ENCODE assay signal across 8 mouse cellular contexts in the genomic region with DNA sequence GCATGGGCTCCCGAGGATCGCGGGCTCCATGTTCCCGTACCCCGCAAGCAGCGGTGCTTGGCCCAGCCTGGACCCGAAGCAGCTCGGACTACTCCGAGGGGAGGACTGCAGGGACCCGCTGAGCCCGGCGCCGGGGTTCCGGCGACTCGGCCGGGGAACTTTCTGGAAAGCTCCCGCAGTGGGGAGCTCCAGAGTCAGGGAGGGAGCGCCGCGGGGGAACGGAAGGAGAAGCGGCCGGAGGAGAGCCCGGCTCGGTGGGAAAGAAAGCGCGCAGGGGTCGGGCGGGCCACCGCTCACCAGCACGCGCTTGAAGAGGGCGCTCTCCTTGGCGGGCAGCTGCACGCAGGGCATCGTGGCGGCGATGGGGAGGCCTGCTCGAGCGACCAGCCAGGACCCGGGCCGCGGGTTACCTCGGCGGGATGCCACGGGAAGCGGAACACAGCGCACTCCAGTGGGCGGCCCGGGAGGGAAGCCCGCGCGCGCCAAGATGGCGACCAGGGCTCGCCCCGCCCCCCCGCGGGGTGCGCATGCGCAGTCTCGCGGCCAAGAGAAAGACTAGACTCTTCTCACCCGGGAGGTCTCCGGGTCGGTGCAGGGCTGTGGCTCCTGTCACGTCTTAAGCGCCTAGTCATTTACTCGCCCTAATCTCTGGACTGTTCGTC. TPM values are rescaled to one million over a fixed set of nuclear protein-coding genes. Genes with fewer than 3 reads are reported as not detected.
DNase-seq lines count a peak whose midpoint lies in the region; TF ChIP-seq lines count a peak whose summit lies in the region.

Naa16 (minus strand) TSS at position 514 of the 662 bp plus-strand sequence.

- peak within 1 kb of the TSS; percentile 90 for H3K4me3 ChIP-seq in gastrocnemius, adult 2 months
- peak within 1 kb of the TSS; percentile 98 for H3K4me3 ChIP-seq in megakaryocyte, embryonic 14.5 days (replicated peaks)

- H3K36me3 ChIP-seq in megakaryocyte, embryonic 14.5 days (replicated peaks; ENCODE audit: low read length) = peaks cover 25% of the 10 kb centered on the region

- no peaks in the 10 kb centered on the region for H3K9me3 ChIP-seq in megakaryocyte, embryonic 14.5 days

- H3K27me3 ChIP-seq in megakaryocyte, embryonic 14.5 days (replicated peaks) = no peaks in the 10 kb centered on the region

- intact Hi-C loops in gastrocnemius, adult 2 months (cut with DNase I) = loop anchor here (5.0 kb wide), 1 partner anchor 92 kb away; the partner anchor contains the start of genes Elf1 and Wbp4

- peak within 1 kb of the TSS; percentile 99 for H3K27ac ChIP-seq in gastrocnemius, adult 2 months

- DNase-seq in WW6 (ENCODE audit: low read depth, low spot score) = peak; percentile 84
- DNase-seq in cerebellum, postnatal 4 days (ENCODE audit: low spot score in 2 of 2) = peak; percentile 91 to 96
- peak; percentile 98 for DNase-seq in gastrocnemius, adult 2 months
- DNase-seq in hindlimb bud, embryonic 11.5 days (ENCODE audit: extremely low spot score, low read depth, low spot score) = peak; percentile 83
- DNase-seq in left cerebral cortex, adult 8-10 months (ENCODE audit: low spot score in 2 of 2) = peak; percentile 88 to 96
- peak; percentile 95 to 96 for DNase-seq in right cerebral cortex, postnatal 10 days (ENCODE audit: low spot score in 2 of 2)
- peak; percentile 98 for DNase-seq in urinary bladder, postnatal 25 days (ENCODE audit: low spot score)

- H3K4me1 ChIP-seq in megakaryocyte, embryonic 14.5 days = peaks cover 50% of the 10 kb centered on the region

- peak; percentile 60 for TF ChIP-seq CTCF in gastrocnemius, adult 2 months (IDR thresholded peaks at IDR 0.05)

RNA-seq across cellular contexts. Expression of gene Naa16, which starts in this region (rescaled TPM):
- 10 to 100 TPM; 22.3 to 22.9 TPM for total RNA-seq in gastrocnemius, adult 2 months (2021)
- 10 to 100 TPM; 11.5 to 14.4 (median 13.1) TPM for total RNA-seq in left cerebral cortex, adult 8-10 months (2022)
- polyA plus RNA-seq in megakaryocyte, embryonic 14.5 days (2012; ENCODE audit: insufficient read depth, low replicate concordance) = 5.8 and 18.7 TPM in 2 replicates

Comparison
In these comparisons a context has a peak if more than half of its experiments do, and no peak if none do; other contexts are left out.
1. Peak in every context shown above with its lines: DNase-seq, H3K4me3 ChIP-seq and H3K27ac ChIP-seq.